Mouse (Mus musculus): ENCODE measurements at regions not wholly inside any gene's neighbourhood (a gene's known extent, or its start where the extent isn't known, plus 50 kb on each side); places are given as distances from the start of the nearest gene placed in this dataset.

DNA sequence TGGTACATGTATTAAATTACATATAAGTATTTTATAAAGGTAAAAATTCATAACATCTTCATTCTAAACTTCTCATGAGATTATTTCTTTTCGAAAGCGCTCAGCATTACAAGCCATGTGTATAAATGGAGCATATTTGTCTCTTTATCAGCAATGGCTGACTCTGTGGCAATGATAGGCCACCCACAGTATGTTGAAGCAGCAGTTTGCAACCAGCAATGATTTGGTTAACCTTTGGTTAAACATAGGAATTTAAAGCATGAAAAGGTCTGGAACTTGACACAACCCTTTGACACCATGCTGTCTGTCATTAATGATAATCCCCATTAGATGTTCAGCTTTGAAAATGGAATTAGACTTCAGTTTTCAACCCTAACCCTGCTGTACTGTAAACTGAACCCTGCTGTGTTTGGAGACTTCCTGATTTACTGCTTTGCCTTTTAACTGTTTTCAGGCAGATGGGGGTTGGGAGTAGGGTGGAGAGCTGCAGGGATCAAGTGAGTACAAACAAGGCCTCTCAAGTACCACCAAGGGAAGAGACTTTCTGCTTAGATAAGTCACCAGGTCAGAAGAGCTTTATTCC is 2238.6 kb downstream of the 9330182O14Rik start:
- H3K27me3 ChIP-seq (ENCODE audit: control insufficient read depth, insufficient read depth, low read length, poor library complexity, severe bottlenecking), result no peaks in the 10 kb centered on the region
- no peaks in the 10 kb centered on the region for H3K36me3 ChIP-seq (ENCODE audit: control insufficient read depth, insufficient read depth, low read length, poor library complexity, severe bottlenecking)
- no peak for DNase-seq (ENCODE audit: low read depth, low spot score)

Data from splenic B cell, adult 2 months (primary cell).